Mouse (Mus musculus) myocyte (in vitro differentiated cells): ENCODE measurements around the gene Cdt1. TPM values are rescaled to one million over a fixed set of nuclear protein-coding genes. Genes with fewer than 3 reads are reported as not detected.

Source experiments
- H3K27me3 ChIP-seq: one replicate; pipeline ENCODE4 v1.6.1; 2011; ENCODE audit not compliant: control insufficient read depth, insufficient read depth, insufficient read length
- H3K36me3 ChIP-seq: one replicate; pipeline ENCODE4 v1.6.1; 2011; ENCODE audit not compliant: control insufficient read depth, insufficient read depth
- H3K4me2 ChIP-seq: one replicate; pipeline ENCODE4 v1.6.1; 2011; ENCODE audit warnings: low read depth, control low read depth
- H3K4me3 ChIP-seq: one replicate; pipeline ENCODE4 v1.5.1; 2011; ENCODE audit warnings: mild to moderate bottlenecking, control low read depth, moderate library complexity
- H3K79me2 ChIP-seq: one replicate; pipeline ENCODE4 v1.6.1; 2011; ENCODE audit not compliant: control insufficient read depth, insufficient read depth
- H3ac ChIP-seq: one replicate; pipeline ENCODE4 v1.6.1; 2011; ENCODE audit not compliant: control insufficient read depth, insufficient read length
- CEBPB ChIP-seq: IDR thresholded peaks from 2 replicates; pipeline ENCODE4 v1.6.1; 2011; ENCODE audit warnings: mild to moderate bottlenecking, moderate library complexity; ENCODE audit not compliant: poor library complexity, insufficient read depth, severe bottlenecking
- E2F4 ChIP-seq: IDR thresholded peaks from one replicate; pipeline ENCODE4 v1.6.1; 2011; ENCODE audit warnings: mild to moderate bottlenecking, control low read depth, moderate library complexity; ENCODE audit not compliant: insufficient read depth
- MAX ChIP-seq: IDR thresholded peaks from one replicate; pipeline ENCODE4 v1.6.1; 2011; ENCODE audit warnings: low read depth, mild to moderate bottlenecking, control low read depth
- MYOD1 ChIP-seq, 3 experiments: IDR thresholded peaks; one replicate each; pipeline ENCODE4 v1.6.1; 2011; ENCODE audit warnings: control low read depth in 2 of 3, low read depth in 2 of 3, mild to moderate bottlenecking in 2 of 3, moderate library complexity in 1 of 3; ENCODE audit not compliant: insufficient read length in 2 of 3, control insufficient read depth in 1 of 3
- MYOG ChIP-seq, 3 experiments: IDR thresholded peaks; one replicate each; pipeline ENCODE4 v1.6.1; 2011; ENCODE audit warnings: control low read depth in 2 of 3, low read depth in 2 of 3, mild to moderate bottlenecking in 2 of 3; ENCODE audit not compliant: insufficient read length in 2 of 3, control insufficient read depth in 1 of 3, insufficient read depth in 1 of 3
- POLR2A ChIP-seq: IDR thresholded peaks from one replicate; pipeline ENCODE4 v1.6.1; 2011; ENCODE audit warnings: low read depth, mild to moderate bottlenecking, control low read depth, moderate library complexity; ENCODE audit not compliant: insufficient read length
- POLR2AphosphoS2 ChIP-seq: IDR thresholded peaks from one replicate; pipeline ENCODE4 v1.6.1; 2011; ENCODE audit warnings: low read depth, control low read depth; ENCODE audit not compliant: insufficient read length
- REST ChIP-seq: IDR thresholded peaks from one replicate; pipeline ENCODE4 v1.6.1; 2011; ENCODE audit warnings: mild to moderate bottlenecking, control low read depth, moderate library complexity; ENCODE audit not compliant: insufficient read depth, insufficient read length
- SRF ChIP-seq: IDR thresholded peaks from one replicate; pipeline ENCODE4 v1.6.1; 2011; ENCODE audit warnings: low read depth; ENCODE audit not compliant: control insufficient read depth, insufficient read length
- TCF12 ChIP-seq: IDR thresholded peaks from one replicate; pipeline ENCODE4 v1.6.1; 2011; ENCODE audit warnings: mild to moderate bottlenecking, control low read depth; ENCODE audit not compliant: poor library complexity, insufficient read depth, severe bottlenecking
- TCF3 ChIP-seq: IDR thresholded peaks from one replicate; pipeline ENCODE4 v1.6.1; 2011; ENCODE audit warnings: low read depth, control low read depth; ENCODE audit not compliant: insufficient read length
- USF1 ChIP-seq: IDR thresholded peaks from one replicate; pipeline ENCODE4 v1.6.1; 2011; ENCODE audit warnings: low read depth, mild to moderate bottlenecking, control low read depth, moderate library complexity
- polyA plus RNA-seq: library from polyadenylated mRNA; unstranded; fragments of >200 nt; fragmentation: generic; extraction: Trizol; gene quantifications from one replicate; pipeline ENCODE4 v1.2.1, GENCODE M21; 2012; ENCODE audit warnings: missing spikeins

The Cdt1 gene
- polyA plus RNA-seq, 1 experiment: 19.7 TPM

- H3K27me3 ChIP-seq: no peaks in the 10 kb centered on the region
- no peak overlapping the region for H3K4me2 ChIP-seq
- no peak for TF ChIP-seq MYOG (IDR thresholded peaks at IDR 0.05; ENCODE audit: control insufficient read depth in 1 of 3, insufficient read depth in 1 of 3, insufficient read length in 2 of 3, low read depth in 2 of 3)
- no peak for TF ChIP-seq E2F4
- TF ChIP-seq TCF12: no peak
- no peak for TF ChIP-seq POLR2A
- no peak for TF ChIP-seq REST
- TF ChIP-seq MAX: no peak
- TF ChIP-seq CEBPB: no peak
- TF ChIP-seq USF1: no peak
- TF ChIP-seq TCF3: no peak
- TF ChIP-seq SRF: no peak
- no peak for TF ChIP-seq POLR2AphosphoS2
- no peak for TF ChIP-seq MYOD1 (IDR thresholded peaks at IDR 0.05; ENCODE audit: control insufficient read depth in 1 of 3, insufficient read length in 2 of 3, low read depth in 2 of 3)
- H3K79me2 ChIP-seq: no peaks in the 10 kb centered on the region
- no peaks in the 10 kb centered on the region for H3K36me3 ChIP-seq
- no peak overlapping the region for H3K4me3 ChIP-seq
- H3ac ChIP-seq: no peak overlapping the region
Measured at GRCm38 (mm10) chr8:122561199-122561598, 6.6 kb upstream of the Cdt1 start.

DNA sequence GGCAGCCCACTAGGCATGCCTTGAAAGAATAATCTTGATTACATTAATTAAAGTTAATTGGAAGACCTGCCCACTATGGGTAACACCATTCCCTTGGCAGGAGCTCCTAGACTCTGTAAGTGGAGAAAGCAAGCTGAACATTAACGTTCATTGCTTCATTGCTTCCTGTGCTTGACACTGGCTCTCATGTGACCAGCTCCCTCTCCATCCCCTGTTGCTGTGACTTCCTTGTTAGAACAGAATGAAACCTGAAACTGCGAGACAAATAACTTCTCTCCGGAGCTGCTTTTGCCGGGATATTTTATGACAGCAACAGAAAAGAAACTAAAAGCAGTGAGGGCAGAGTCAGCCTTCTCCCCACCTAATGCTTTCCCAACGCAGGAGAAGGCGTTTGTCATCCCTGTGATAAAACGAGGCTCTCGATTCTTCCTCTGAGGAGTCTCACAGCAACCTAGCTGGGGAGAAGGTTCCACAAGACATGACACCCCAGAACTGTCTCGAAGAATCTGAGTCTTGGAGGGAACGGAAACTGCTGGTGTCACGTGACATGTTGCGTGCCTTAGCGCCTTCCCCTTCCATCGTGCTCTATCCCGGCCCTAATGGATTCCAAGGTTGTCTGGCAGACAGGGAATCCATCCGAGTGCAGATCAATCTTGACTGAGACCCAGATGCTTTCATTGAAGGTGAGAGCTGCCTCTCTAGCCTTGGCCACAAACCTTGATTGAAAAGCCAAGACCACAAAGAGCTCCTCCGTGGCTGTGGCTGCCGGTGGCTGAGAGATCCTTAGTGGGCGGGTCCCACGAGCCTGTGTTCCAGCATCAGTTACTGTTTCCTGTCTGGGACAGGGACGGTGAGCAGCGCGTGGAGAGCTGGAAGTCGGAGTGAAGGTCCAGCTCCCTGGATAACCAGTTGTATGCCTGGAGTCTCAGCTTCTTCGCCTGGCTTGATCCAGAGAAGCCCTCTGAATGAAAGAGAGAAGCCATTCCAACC is 3.2 kb upstream of the Cdt1 start:
- no peak overlapping the region for H3ac ChIP-seq
- TF ChIP-seq SRF (no peak), USF1 (no peak)
- no peak overlapping the region for H3K4me3 ChIP-seq
- H3K27me3 ChIP-seq: no peaks in the 10 kb centered on the region
- peaks cover 12% of the 10 kb centered on the region for H3K79me2 ChIP-seq
- H3K36me3 ChIP-seq: peaks cover under 1% of the 10 kb centered on the region
- no peak overlapping the region for H3K4me2 ChIP-seq

DNA sequence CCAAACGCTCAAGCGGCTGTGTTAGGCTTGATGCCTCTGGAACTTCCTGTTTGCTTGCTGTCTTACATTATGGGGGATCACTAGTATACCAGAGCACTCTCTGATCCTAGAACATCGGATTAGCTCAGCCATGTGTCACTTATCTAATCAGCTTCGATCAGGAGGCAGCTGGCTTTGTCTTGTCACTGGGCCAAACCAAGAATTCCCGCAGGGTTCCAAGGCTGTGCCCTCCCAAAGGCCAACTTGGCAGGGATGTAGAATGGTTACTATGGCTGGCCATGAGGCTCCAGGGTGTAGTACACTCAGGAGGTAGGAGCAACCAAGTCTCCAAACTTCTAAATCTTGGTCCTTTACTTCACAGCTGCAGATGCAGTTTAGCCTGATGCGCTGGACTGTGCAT is 1.0 kb upstream of the Cdt1 start:
- H3K79me2 ChIP-seq: peaks cover 18% of the 10 kb centered on the region
- peaks cover 4% of the 10 kb centered on the region for H3K36me3 ChIP-seq
- peak overlapping the region; percentile 74 for H3ac ChIP-seq
- no peak for TF ChIP-seq SRF
- peak in 1 of 3 experiments; percentile 47 for TF ChIP-seq MYOD1 (IDR thresholded peaks at IDR 0.05; ENCODE audit: control insufficient read depth in 1 of 3, insufficient read length in 2 of 3, low read depth in 2 of 3)
- TF ChIP-seq MYOG (IDR thresholded peaks at IDR 0.05; ENCODE audit: control insufficient read depth in 1 of 3, insufficient read depth in 1 of 3, insufficient read length in 2 of 3, low read depth in 2 of 3): peak in 1 of 3 experiments; percentile 22
- H3K4me2 ChIP-seq: peak overlapping the region; percentile 90
- peak overlapping the region; percentile 48 for H3K4me3 ChIP-seq
- no peaks in the 10 kb centered on the region for H3K27me3 ChIP-seq

GRCm38 (mm10) chr8:122568109-122568504 is 292 bp downstream of the Cdt1 start:
- H3ac ChIP-seq: peak overlapping the region; percentile 74
- H3K79me2 ChIP-seq: peaks cover 18% of the 10 kb centered on the region
- no peaks in the 10 kb centered on the region for H3K27me3 ChIP-seq
- peak overlapping the region; percentile 48 for H3K4me3 ChIP-seq
- peaks cover 6% of the 10 kb centered on the region for H3K36me3 ChIP-seq
- no peak for TF ChIP-seq SRF
- no peak for TF ChIP-seq E2F4
- no peak for TF ChIP-seq USF1
- TF ChIP-seq TCF12: no peak
- no peak for TF ChIP-seq MYOD1 (IDR thresholded peaks at IDR 0.05; ENCODE audit: control insufficient read depth in 1 of 3, insufficient read length in 2 of 3, low read depth in 2 of 3)
- TF ChIP-seq POLR2A: no peak
- TF ChIP-seq POLR2AphosphoS2: no peak
- TF ChIP-seq MYOG (IDR thresholded peaks at IDR 0.05; ENCODE audit: control insufficient read depth in 1 of 3, insufficient read depth in 1 of 3, insufficient read length in 2 of 3, low read depth in 2 of 3): no peak
- no peak for TF ChIP-seq CEBPB
- no peak for TF ChIP-seq TCF3
- TF ChIP-seq MAX: no peak
- no peak for TF ChIP-seq REST
- peak overlapping the region; percentile 72 for H3K4me2 ChIP-seq

DNA sequence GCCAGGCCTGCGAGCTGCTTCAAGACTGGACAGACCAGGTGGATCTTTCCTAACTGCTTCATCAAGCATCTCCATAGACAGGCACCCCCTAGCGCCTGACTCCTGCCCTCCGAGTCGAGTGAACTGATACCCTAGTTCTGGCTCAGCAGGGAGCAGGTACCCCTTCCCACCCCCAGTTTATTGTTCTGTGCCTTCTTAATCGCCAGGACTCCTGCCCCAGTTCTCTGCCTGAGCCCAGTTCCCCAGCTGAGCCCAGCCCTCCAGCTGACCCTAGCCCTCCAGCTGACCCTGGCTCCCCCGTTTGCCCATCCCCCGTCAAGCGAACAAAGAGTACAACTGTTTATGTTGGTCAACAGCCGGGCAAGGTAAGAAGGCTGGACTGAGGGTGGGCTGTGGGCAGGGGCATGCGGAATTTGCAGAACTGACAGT is 1.1 kb downstream of the Cdt1 start:
- no peaks in the 10 kb centered on the region for H3K27me3 ChIP-seq
- peaks cover 18% of the 10 kb centered on the region for H3K79me2 ChIP-seq
- H3K36me3 ChIP-seq: peaks cover 7% of the 10 kb centered on the region
- peak overlapping the region; percentile 48 for H3K4me3 ChIP-seq
- peak overlapping the region; percentile 72 for H3K4me2 ChIP-seq
- H3ac ChIP-seq: no peak overlapping the region
- TF ChIP-seq REST (no peak), TCF12 (no peak), MYOG (IDR thresholded peaks at IDR 0.05; ENCODE audit: control insufficient read depth in 1 of 3, insufficient read depth in 1 of 3, insufficient read length in 2 of 3, low read depth in 2 of 3) (no peak), E2F4 (no peak), POLR2AphosphoS2 (no peak), POLR2A (no peak), TCF3 (no peak), MYOD1 (IDR thresholded peaks at IDR 0.05; ENCODE audit: control insufficient read depth in 1 of 3, insufficient read length in 2 of 3, low read depth in 2 of 3) (no peak), SRF (no peak), USF1 (no peak), MAX (no peak), CEBPB (no peak)
